Mouse (Mus musculus) CH12.LX (cell line): ENCODE data around the gene Kynu. TPM values are rescaled to one million over a fixed set of nuclear protein-coding genes. Genes with fewer than 3 reads are reported as not detected.
A peak's percentile ranks its signal among the peaks of the same experiment; 100 is the strongest.

ENCODE experiments used
- DNase-seq: peaks from one replicate; pipeline ENCODE4 v3.0.0-alpha.2; 2013; ENCODE audit errors: extremely low read depth
- H3K27ac ChIP-seq: 2 replicates; pipeline ENCODE4 v1.5.1; 2012; ENCODE audit warnings: low read depth, mild to moderate bottlenecking, control low read depth, moderate library complexity; ENCODE audit not compliant: insufficient read depth
- H3K27me3 ChIP-seq: replicated peaks from 2 replicates; pipeline ENCODE3; 2012; ENCODE audit warnings: inconsistent platforms
- H3K36me3 ChIP-seq, 2 experiments: replicated peaks in 1 of 2; 2 replicates each; pipeline versions ENCODE3 to v1.6.1; 2012; ENCODE audit warnings: inconsistent platforms in 1 of 2, low read length in 1 of 2, mild to moderate bottlenecking in 1 of 2, mixed read lengths in 1 of 2, moderate library complexity in 1 of 2; ENCODE audit not compliant: control insufficient read depth in 1 of 2, insufficient read depth in 1 of 2
- H3K4me1 ChIP-seq, 2 experiments: 2 replicates each; pipeline ENCODE4 v1.6.1; 2012; ENCODE audit warnings: inconsistent platforms in 1 of 2, moderate library complexity in 1 of 2; ENCODE audit not compliant: insufficient read depth in 2 of 2, control insufficient read depth in 1 of 2
- H3K4me2 ChIP-seq: 2 replicates; pipeline ENCODE4 v1.6.1; 2012; ENCODE audit warnings: low read depth, mild to moderate bottlenecking, control low read depth; ENCODE audit not compliant: poor library complexity, insufficient read depth, severe bottlenecking
- H3K4me3 ChIP-seq, 3 experiments: fragments of 150-350 bp in 1 of 3; sonication (generic) in 1 of 3; replicated peaks in 1 of 3; 2 replicates each; pipeline versions ENCODE3 to v1.5.1; 2011 to 2012; ENCODE audit warnings: low read depth in 2 of 3, low read length in 2 of 3, mild to moderate bottlenecking in 2 of 3, moderate library complexity in 2 of 3, control low read depth in 1 of 3, improper control_type of control experiment in 1 of 3, inconsistent platforms in 1 of 3, mixed read lengths in 1 of 3; ENCODE audit not compliant: poor library complexity in 1 of 3
- H3K79me2 ChIP-seq: replicated peaks from 2 replicates; pipeline ENCODE4 v1.6.1; 2012; ENCODE audit warnings: mild to moderate bottlenecking, moderate library complexity; ENCODE audit not compliant: control insufficient read depth, poor library complexity, insufficient read depth, severe bottlenecking; ENCODE audit errors: extremely low read depth
- H3K9ac ChIP-seq: 2 replicates; pipeline ENCODE4 v1.6.1; 2012; ENCODE audit warnings: low read depth, mild to moderate bottlenecking, control low read depth, moderate library complexity; ENCODE audit not compliant: insufficient read depth
- H3K9me3 ChIP-seq: replicated peaks from 2 replicates; pipeline ENCODE3; 2012; ENCODE audit warnings: low read length, inconsistent platforms, mixed read lengths
- BHLHE40 ChIP-seq: IDR thresholded peaks from 2 replicates; pipeline ENCODE4 v1.6.1; 2011; ENCODE audit warnings: mild to moderate bottlenecking, low read depth, low read length, improper control_type of control experiment
- CHD1 ChIP-seq: IDR thresholded peaks from 2 replicates; pipeline ENCODE4 v1.6.1; 2012; ENCODE audit warnings: low read depth, low read length, improper control_type of control experiment, inconsistent platforms
- CHD2 ChIP-seq: IDR thresholded peaks from 2 replicates; pipeline ENCODE4 v1.6.1; 2011; ENCODE audit warnings: low read length, improper control_type of control experiment
- E2F4 ChIP-seq: IDR thresholded peaks from 2 replicates; pipeline ENCODE4 v1.6.1; 2011; ENCODE audit warnings: low read depth, low read length, improper control_type of control experiment; ENCODE audit not compliant: insufficient replicate concordance
- ELF1 ChIP-seq: IDR thresholded peaks from 2 replicates; pipeline ENCODE4 v1.6.1; 2014; ENCODE audit warnings: low read depth, mild to moderate bottlenecking, inconsistent platforms, low read length, improper control_type of control experiment
- EP300 ChIP-seq: IDR thresholded peaks from 2 replicates; pipeline ENCODE4 v1.6.1; 2011; ENCODE audit warnings: low read length, improper control_type of control experiment
- ETS1 ChIP-seq: conservative IDR thresholded peaks from 2 replicates; pipeline ENCODE4 v1.6.1; 2012; ENCODE audit warnings: low read depth, mild to moderate bottlenecking, inconsistent platforms, low read length, improper control_type of control experiment, moderate library complexity
- HCFC1 ChIP-seq: IDR thresholded peaks from 2 replicates; pipeline ENCODE4 v1.6.1; 2012; ENCODE audit warnings: low read depth, mild to moderate bottlenecking, inconsistent platforms, low read length, improper control_type of control experiment
- IRF4 ChIP-seq: IDR thresholded peaks from 2 replicates; pipeline ENCODE4 v1.6.1; 2014; ENCODE audit warnings: low read depth, mild to moderate bottlenecking, inconsistent platforms, low read length, improper control_type of control experiment
- JUN ChIP-seq: IDR thresholded peaks from 2 replicates; pipeline ENCODE4 v1.6.1; 2011; ENCODE audit warnings: low read depth, mild to moderate bottlenecking, low read length, improper control_type of control experiment, moderate library complexity; ENCODE audit not compliant: insufficient read depth
- JUND ChIP-seq: conservative IDR thresholded peaks from 2 replicates; pipeline ENCODE4 v1.6.1; 2011; ENCODE audit warnings: low read depth, low read length, improper control_type of control experiment
- KAT2A ChIP-seq: IDR thresholded peaks from 2 replicates; pipeline ENCODE4 v1.6.1; 2012; ENCODE audit warnings: low read length, improper control_type of control experiment, inconsistent platforms; ENCODE audit not compliant: insufficient replicate concordance
- MAFK ChIP-seq: IDR thresholded peaks from 2 replicates; pipeline ENCODE4 v1.6.1; 2011; ENCODE audit warnings: low read length, improper control_type of control experiment; ENCODE audit not compliant: insufficient replicate concordance
- MAX ChIP-seq: IDR thresholded peaks from 2 replicates; pipeline ENCODE4 v1.6.1; 2011; ENCODE audit warnings: low read length, improper control_type of control experiment
- MAZ ChIP-seq: IDR thresholded peaks from 2 replicates; pipeline ENCODE4 v1.6.1; 2012; ENCODE audit warnings: low read depth, mild to moderate bottlenecking, inconsistent platforms, low read length, improper control_type of control experiment, moderate library complexity
- MEF2A ChIP-seq: IDR thresholded peaks from 2 replicates; pipeline ENCODE4 v1.6.1; 2014; ENCODE audit warnings: low read depth, mild to moderate bottlenecking, inconsistent platforms, low read length, improper control_type of control experiment, borderline replicate concordance
- MXI1 ChIP-seq: IDR thresholded peaks from 2 replicates; pipeline ENCODE4 v1.6.1; 2011; ENCODE audit warnings: mild to moderate bottlenecking, low read depth, low read length, improper control_type of control experiment
- MYC ChIP-seq: IDR thresholded peaks from 2 replicates; pipeline ENCODE4 v1.6.1; 2011; ENCODE audit warnings: low read depth, mild to moderate bottlenecking, improper control_type of control experiment, low read length
- NRF1 ChIP-seq: IDR thresholded peaks from 2 replicates; pipeline ENCODE4 v1.6.1; 2014; ENCODE audit warnings: low read depth, mild to moderate bottlenecking, inconsistent platforms, low read length, improper control_type of control experiment, moderate library complexity
- PAX5 ChIP-seq: IDR thresholded peaks from 2 replicates; pipeline ENCODE4 v1.6.1; 2012; ENCODE audit warnings: low read length, inconsistent platforms, mixed read lengths
- POLR2A ChIP-seq: IDR thresholded peaks from 2 replicates; pipeline ENCODE4 v1.6.1; 2011; ENCODE audit warnings: low read depth, mild to moderate bottlenecking, improper control_type of control experiment, low read length
- POLR2AphosphoS2 ChIP-seq: IDR thresholded peaks from 2 replicates; pipeline ENCODE4 v1.6.1; 2011; ENCODE audit warnings: low read depth, low read length, improper control_type of control experiment
- RCOR1 ChIP-seq: conservative IDR thresholded peaks from 2 replicates; pipeline ENCODE4 v1.6.1; 2012; ENCODE audit warnings: low read depth, mild to moderate bottlenecking, inconsistent platforms, low read length, improper control_type of control experiment
- SIN3A ChIP-seq: IDR thresholded peaks from 2 replicates; pipeline ENCODE4 v1.6.1; 2012; ENCODE audit warnings: low read length, improper control_type of control experiment, inconsistent platforms
- SMC3 ChIP-seq: IDR thresholded peaks from 2 replicates; pipeline ENCODE4 v1.6.1; 2011; ENCODE audit warnings: low read depth, low read length, improper control_type of control experiment
- TBP ChIP-seq: conservative IDR thresholded peaks from 2 replicates; pipeline ENCODE4 v1.6.1; 2011; ENCODE audit warnings: low read depth, low read length, improper control_type of control experiment
- TCF12 ChIP-seq: IDR thresholded peaks from 2 replicates; pipeline ENCODE4 v1.6.1; 2014; ENCODE audit warnings: low read depth, mild to moderate bottlenecking, inconsistent platforms, low read length, improper control_type of control experiment
- USF1 ChIP-seq: IDR thresholded peaks from 2 replicates; pipeline ENCODE4 v1.6.1; 2014; ENCODE audit warnings: low read depth, mild to moderate bottlenecking, inconsistent platforms, low read length, improper control_type of control experiment
- ZKSCAN1 ChIP-seq: IDR thresholded peaks from 2 replicates; pipeline ENCODE4 v1.6.1; 2012; ENCODE audit warnings: low read depth, inconsistent platforms, low read length, improper control_type of control experiment, borderline replicate concordance
- ZMIZ1 ChIP-seq: IDR thresholded peaks from 2 replicates; pipeline ENCODE4 v1.6.1; 2012; ENCODE audit warnings: low read depth, mild to moderate bottlenecking, inconsistent platforms, low read length, improper control_type of control experiment
- ZNF384 ChIP-seq: IDR thresholded peaks from 2 replicates; pipeline ENCODE4 v1.6.1; 2012; ENCODE audit warnings: low read depth, low read length, improper control_type of control experiment, inconsistent platforms
- dilution Hi-C: fragments of 300-500 bp; cut with MboI; formaldehyde crosslinking; loops from 2 replicates; pipeline ENCODE4 v1.14.3; 2020; ENCODE audit warnings: low sequenced_read_pairs; ENCODE audit not compliant: extremely low pct_unique_long_range_greater_than_20kb, extremely low pct_ligation_motif_present
- in situ Hi-C: fragments of 300-500 bp; cut with MboI; formaldehyde crosslinking; loops from 3 replicates; pipeline ENCODE4 v1.14.3; 2019; ENCODE audit warnings: low sequenced_read_pairs, low pct_ligation_motif_present, low pct_unique_long_range_greater_than_20kb, mixed read lengths
- polyA plus RNA-seq: library from polyadenylated mRNA; unstranded; fragments of >175 nt; gene quantifications from 2 replicates; pipeline ENCODE4 v1.2.1, GENCODE M21; 2012; ENCODE audit warnings: low read depth; ENCODE audit not compliant: insufficient read length
- total RNA-seq, 2 experiments: library from RNA; depleted of rRNA; stranded (reverse); fragments of 300-350 nt in 1 of 2; fragments of >200 nt in 1 of 2; gene quantifications; 2 replicates each; pipeline ENCODE4 v1.2.3; 2012 to 2014

Gene Kynu
- total and polyA plus RNA-seq, 3 experiments, result 42.4 to 106 (median 77.6) TPM

DNA sequence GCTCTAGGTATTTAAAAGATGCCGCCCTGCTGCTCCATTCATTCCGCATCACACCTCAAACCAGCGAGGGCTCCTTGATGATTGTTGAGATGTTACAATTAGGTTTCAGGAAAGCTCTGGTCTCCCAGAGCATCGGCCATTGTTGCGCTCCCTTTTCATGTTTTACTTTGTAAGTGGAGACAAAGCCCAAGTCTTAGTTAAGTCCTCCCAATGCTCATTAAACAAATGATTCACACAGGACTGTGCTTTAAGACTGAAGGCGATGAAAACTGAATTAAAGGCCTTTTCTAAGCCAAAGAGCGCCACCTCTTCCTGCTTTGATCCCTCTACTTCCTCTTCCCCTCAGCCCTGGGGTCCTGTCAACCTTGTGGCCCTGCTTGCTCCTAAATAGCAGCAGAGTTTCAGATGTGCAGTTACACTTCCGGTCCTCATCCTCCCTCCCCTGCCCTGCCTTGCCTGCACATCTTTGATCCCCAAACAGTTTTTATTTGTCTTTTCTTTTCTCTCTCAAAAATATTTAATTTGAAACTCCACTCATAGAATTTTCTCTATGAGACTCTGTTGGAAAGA lies 28.2 kb downstream of the Kynu start:
- H3K4me1 ChIP-seq, result peaks cover 5 to 67% of the 10 kb centered on the region in 2 experiments; a peak in 3 of 4 replicates
- H3K9me3 ChIP-seq, result no peaks in the 10 kb centered on the region
- in situ Hi-C loops (no loop called here), dilution Hi-C loops (no loop called here)
- no peak overlapping the region for H3K4me3 ChIP-seq
- H3K4me2 ChIP-seq, result no peak overlapping the region
- TF ChIP-seq HCFC1 (no peak), SMC3 (no peak), MYC (no peak), POLR2A (no peak), EP300 (no peak), E2F4 (no peak), NRF1 (no peak), USF1 (no peak), ZMIZ1 (no peak), ZKSCAN1 (no peak), TBP (no peak), JUN (no peak)
- peaks cover 7 to 53% of the 10 kb centered on the region in 2 experiments for H3K36me3 ChIP-seq
- H3K27ac ChIP-seq, result no peak overlapping the region; the same call in 1 of the 2 replicates
- H3K79me2 ChIP-seq, result no peaks in the 10 kb centered on the region
- DNase-seq, result peak; percentile 51
- H3K27me3 ChIP-seq, result no peaks in the 10 kb centered on the region
- H3K9ac ChIP-seq, result no peak overlapping the region

GRCm38 (mm10) chr2:43585508-43585907 lies 30.4 kb downstream of the Kynu start:
- Histone ChIP-seq H3K27ac (no peak overlapping the region), H3K9me3 (no peaks in the 10 kb centered on the region), H3K4me1 (peaks cover 5 to 51% of the 10 kb centered on the region in 2 experiments; a peak in 3 of 4 replicates), H3K79me2 (no peaks in the 10 kb centered on the region), H3K9ac (no peak overlapping the region), H3K4me3 (no peak overlapping the region), H3K4me2 (peak overlapping the region; percentile 88; the same call in 1 of the 2 replicates), H3K36me3 (peaks cover 10 to 44% of the 10 kb centered on the region in 2 experiments), H3K27me3 (no peaks in the 10 kb centered on the region)
- in situ Hi-C loops (no loop called here), dilution Hi-C loops (no loop called here)
- TF ChIP-seq BHLHE40 (peak; percentile 77), CHD2 (peak; percentile 70), E2F4 (no peak), MAZ (no peak), TCF12 (peak; percentile 81), HCFC1 (peak; percentile 18; the same call in 1 of the 2 replicates), JUN (peak; percentile 73), IRF4 (peak; percentile 93), RCOR1 (peak; percentile 71; the same call in 1 of the 2 replicates), EP300 (peak; percentile 90), JUND (peak; percentile 73), MAX (peak; percentile 23; the same call in 1 of the 2 replicates), MAFK (peak; percentile 63), CHD1 (no peak), ZNF384 (0 out of 2 replicates have a peak, but pooled peaks have one; percentile 38), MEF2A (peak; percentile 92), ELF1 (peak; percentile 32; the same call in 1 of the 2 replicates), MXI1 (0 out of 2 replicates have a peak, but pooled peaks have one; percentile 46), ETS1 (peak; percentile 95), POLR2AphosphoS2 (no peak), PAX5 (no peak), MYC (no peak), SIN3A (peak; percentile 29; the same call in 1 of the 2 replicates), KAT2A (0 out of 2 replicates have a peak, but pooled peaks have one; percentile 65)
- DNase-seq, result peak; percentile 90
